Mouse (Mus musculus): Measurements from ENCODE around the gene Fbn1. TPM values are rescaled to one million over a fixed set of nuclear protein-coding genes. Genes with fewer than 3 reads are reported as not detected.

The Fbn1 gene
- total RNA-seq, 2 experiments from 2014 or later = 389 to 440 TPM

GRCm38 (mm10) chr2:125505006-125505745 is 2.6 kb downstream of the Fbn1 start, which contains the start of gene Gm9913:
Gm9913 (plus strand) TSS chr2:125505089.
- peak; percentile 49 to 75 for DNase-seq (ENCODE audit: low spot score in 2 of 2)

GRCm38 (mm10) chr2:125501526-125501925 is 6.3 kb downstream of the Fbn1 start:
- DNase-seq (ENCODE audit: low spot score in 2 of 2) = no peak

- DNase-seq (ENCODE audit: low spot score in 2 of 2) = no peak
Observed at GRCm38 (mm10) chr2:125498216-125498615, 9.6 kb downstream of the Fbn1 start.

GRCm38 (mm10) chr2:125496696-125497095 is 11.1 kb downstream of the Fbn1 start:
- DNase-seq (ENCODE audit: low spot score in 2 of 2) = no peak

- no peak for DNase-seq (ENCODE audit: low spot score in 2 of 2)
Observed at GRCm38 (mm10) chr2:125494831-125495812, 12.7 kb downstream of the Fbn1 start.

GRCm38 (mm10) chr2:125494291-125494690 is 13.5 kb downstream of the Fbn1 start:
- no peak for DNase-seq (ENCODE audit: low spot score in 2 of 2)

GRCm38 (mm10) chr2:125492050-125492900 is 15.5 kb downstream of the Fbn1 start:
- DNase-seq (ENCODE audit: low spot score in 2 of 2) = no peak

- DNase-seq (ENCODE audit: low spot score in 2 of 2) = no peak
Observed at GRCm38 (mm10) chr2:125489979-125490378, 17.8 kb downstream of the Fbn1 start.

- DNase-seq (ENCODE audit: low spot score in 2 of 2) = no peak
Observed at GRCm38 (mm10) chr2:125484910-125485309, 22.9 kb downstream of the Fbn1 start.

GRCm38 (mm10) chr2:125484164-125484563 is 23.6 kb downstream of the Fbn1 start:
- no peak for DNase-seq (ENCODE audit: low spot score in 2 of 2)

- no peak for DNase-seq (ENCODE audit: low spot score in 2 of 2)
Observed at GRCm38 (mm10) chr2:125481531-125482317, 26.1 kb downstream of the Fbn1 start.

GRCm38 (mm10) chr2:125481116-125481515 is 26.7 kb downstream of the Fbn1 start:
- no peak for DNase-seq (ENCODE audit: low spot score in 2 of 2)

- DNase-seq (ENCODE audit: low spot score in 2 of 2) = no peak
Observed at GRCm38 (mm10) chr2:125480057-125480456, 27.7 kb downstream of the Fbn1 start.

GRCm38 (mm10) chr2:125478705-125479104 is 29.1 kb downstream of the Fbn1 start:
- no peak for DNase-seq (ENCODE audit: low spot score in 2 of 2)

GRCm38 (mm10) chr2:125477367-125477766 is 30.4 kb downstream of the Fbn1 start:
- DNase-seq (ENCODE audit: low spot score in 2 of 2) = no peak

- DNase-seq (ENCODE audit: low spot score in 2 of 2) = no peak
Observed at GRCm38 (mm10) chr2:125476231-125476630, 31.6 kb downstream of the Fbn1 start.

GRCm38 (mm10) chr2:125474690-125475089 is 33.1 kb downstream of the Fbn1 start:
- DNase-seq (ENCODE audit: low spot score in 2 of 2) = no peak

GRCm38 (mm10) chr2:125473228-125473627 is 34.6 kb downstream of the Fbn1 start:
- DNase-seq (ENCODE audit: low spot score in 2 of 2) = no peak

GRCm38 (mm10) chr2:125471721-125472120 is 36.1 kb downstream of the Fbn1 start:
- DNase-seq (ENCODE audit: low spot score in 2 of 2) = no peak

Measured in gastrocnemius, postnatal 4 days (tissue).